Mouse (Mus musculus): ENCODE data around the gene Tmem132b. TPM values are rescaled to one million over a fixed set of nuclear protein-coding genes. Genes with fewer than 3 reads are reported as not detected.

Tmem132b gene
- polyA plus RNA-seq, 1 experiment from 2014 or later, result 4.2 TPM

- 49% methylated on average over 9 of the region's 9 CpGs for WGBS
Measured at GRCm38 (mm10) chr5:125737105-125737504, 205.5 kb downstream of the Tmem132b start.

DNA sequence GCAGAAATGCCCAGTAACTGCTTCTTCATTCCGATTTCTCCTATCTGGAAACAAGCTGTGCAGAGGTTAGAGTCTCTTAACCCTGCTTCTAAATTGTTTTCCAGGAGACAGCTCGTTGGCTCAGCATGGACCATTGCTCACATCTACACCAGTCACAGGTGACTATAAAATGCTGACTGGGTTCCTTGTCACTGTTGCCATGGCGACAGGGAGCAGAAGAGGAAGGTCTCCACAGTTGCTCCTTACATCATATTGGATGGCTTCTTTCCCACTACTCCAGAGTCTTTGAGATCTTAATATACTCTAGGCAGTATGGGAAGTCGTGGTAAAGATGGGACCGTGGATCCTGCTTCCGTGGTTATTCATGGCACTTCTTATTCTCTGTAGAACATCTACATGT is 211.9 kb downstream of the Tmem132b start:
- no peak overlapping the region for H3K27ac ChIP-seq (ENCODE audit: low read depth, low read length)
- 72% methylated on average over 6 of the region's 6 CpGs for WGBS
- no peaks in the 10 kb centered on the region for H3K36me3 ChIP-seq (ENCODE audit: control insufficient read depth, insufficient read depth, low read length)
- H3K4me3 ChIP-seq (ENCODE audit: low read length), result no peak overlapping the region
- no peak overlapping the region for H3K4me2 ChIP-seq (ENCODE audit: low read length)
- H3K9me3 ChIP-seq (ENCODE audit: control insufficient read depth, low read length), result no peaks in the 10 kb centered on the region
- no peak overlapping the region for H3K9ac ChIP-seq (ENCODE audit: low read depth, low read length)
- no peaks in the 10 kb centered on the region for H3K27me3 ChIP-seq (replicated peaks; ENCODE audit: control insufficient read depth, insufficient read depth, low read length)
- ATAC-seq, result no peak
- H3K4me1 ChIP-seq (ENCODE audit: control insufficient read depth, insufficient read depth, low read depth, low read length), result no peaks in the 10 kb centered on the region

More at GRCm38 (mm10) chr5:125737105-125737504, 205.5 kb downstream of the Tmem132b start:
- H3K27ac ChIP-seq (ENCODE audit: low read depth, low read length), result no peak overlapping the region
- H3K4me3 ChIP-seq (ENCODE audit: low read length), result no peak overlapping the region
- ATAC-seq, result no peak
- H3K27me3 ChIP-seq (replicated peaks; ENCODE audit: control insufficient read depth, insufficient read depth, low read length), result no peaks in the 10 kb centered on the region
- H3K36me3 ChIP-seq (ENCODE audit: control insufficient read depth, insufficient read depth, low read length), result no peaks in the 10 kb centered on the region
- H3K4me2 ChIP-seq (ENCODE audit: low read length), result no peak overlapping the region
- peaks cover 3% of the 10 kb centered on the region for H3K9me3 ChIP-seq (ENCODE audit: control insufficient read depth, low read length)
- H3K9ac ChIP-seq (ENCODE audit: low read depth, low read length), result no peak overlapping the region
- no peaks in the 10 kb centered on the region for H3K4me1 ChIP-seq (ENCODE audit: control insufficient read depth, insufficient read depth, low read depth, low read length)

GRCm38 (mm10) chr5:125745727-125746126 is 214.2 kb downstream of the Tmem132b start:
- WGBS, result 59% methylated on average over 7 of the region's 7 CpGs
- Histone ChIP-seq H3K27ac (ENCODE audit: low read depth, low read length) (no peak overlapping the region), H3K27me3 (replicated peaks; ENCODE audit: control insufficient read depth, insufficient read depth, low read length) (no peaks in the 10 kb centered on the region), H3K9me3 (ENCODE audit: control insufficient read depth, low read length) (no peaks in the 10 kb centered on the region), H3K36me3 (ENCODE audit: control insufficient read depth, insufficient read depth, low read length) (no peaks in the 10 kb centered on the region), H3K9ac (ENCODE audit: low read depth, low read length) (no peak overlapping the region), H3K4me2 (ENCODE audit: low read length) (no peak overlapping the region), H3K4me3 (ENCODE audit: low read length) (no peak overlapping the region), H3K4me1 (ENCODE audit: control insufficient read depth, insufficient read depth, low read depth, low read length) (no peaks in the 10 kb centered on the region)
- ATAC-seq, result no peak

DNA sequence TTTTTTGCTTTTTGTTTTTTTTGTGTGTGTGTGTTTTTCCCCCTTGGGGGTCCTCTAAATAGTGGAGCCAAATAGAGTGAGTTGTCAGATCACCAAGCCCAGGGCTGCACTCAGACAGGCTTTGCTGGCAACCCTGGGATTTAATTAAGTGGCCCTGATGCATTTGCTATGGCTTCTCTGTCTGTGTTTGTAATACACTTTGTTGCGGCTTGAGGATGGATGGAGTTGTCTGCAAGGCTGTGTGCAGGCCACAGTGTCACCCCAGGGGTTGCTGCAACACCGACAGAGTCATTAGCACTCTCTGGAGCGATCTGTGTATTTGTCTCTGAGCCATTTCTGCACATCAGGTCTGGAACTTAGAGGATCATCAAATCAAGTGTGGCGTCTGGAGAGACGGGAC is 219.9 kb downstream of the Tmem132b start:
- H3K9me3 ChIP-seq (ENCODE audit: control insufficient read depth, low read length), result no peaks in the 10 kb centered on the region
- H3K27ac ChIP-seq (ENCODE audit: low read depth, low read length), result no peak overlapping the region
- H3K4me3 ChIP-seq (ENCODE audit: low read length), result no peak overlapping the region
- H3K36me3 ChIP-seq (ENCODE audit: control insufficient read depth, insufficient read depth, low read length), result no peaks in the 10 kb centered on the region
- no peaks in the 10 kb centered on the region for H3K4me1 ChIP-seq (ENCODE audit: control insufficient read depth, insufficient read depth, low read depth, low read length)
- no peak for ATAC-seq
- H3K4me2 ChIP-seq (ENCODE audit: low read length), result no peak overlapping the region
- H3K9ac ChIP-seq (ENCODE audit: low read depth, low read length), result no peak overlapping the region
- no peaks in the 10 kb centered on the region for H3K27me3 ChIP-seq (replicated peaks; ENCODE audit: control insufficient read depth, insufficient read depth, low read length)
- WGBS, result 45% methylated on average over 5 of the region's 5 CpGs

DNA sequence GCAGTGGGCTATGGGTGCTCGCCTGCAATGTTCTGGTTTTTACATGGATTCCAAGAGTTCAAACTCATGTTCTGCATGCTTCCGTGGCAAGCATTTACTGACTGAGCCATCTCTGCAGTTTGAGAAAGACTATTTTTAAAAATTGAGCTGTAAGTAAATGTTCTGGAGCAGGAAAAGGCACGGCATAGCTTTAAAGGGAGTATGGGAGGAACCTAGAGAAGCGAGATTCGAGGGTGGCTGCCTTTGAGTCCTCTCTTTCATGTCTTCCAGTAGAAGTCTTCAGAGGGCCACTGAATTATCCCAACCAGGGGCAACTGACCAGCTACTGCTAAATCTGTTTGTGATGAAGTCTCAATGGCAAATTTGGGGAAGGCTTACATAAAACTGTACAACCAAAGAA is 221.0 kb downstream of the Tmem132b start:
- no peak for ATAC-seq
- Histone ChIP-seq H3K9me3 (ENCODE audit: control insufficient read depth, low read length) (no peaks in the 10 kb centered on the region), H3K4me3 (ENCODE audit: low read length) (no peak overlapping the region), H3K27ac (ENCODE audit: low read depth, low read length) (no peak overlapping the region), H3K4me1 (ENCODE audit: control insufficient read depth, insufficient read depth, low read depth, low read length) (no peaks in the 10 kb centered on the region), H3K36me3 (ENCODE audit: control insufficient read depth, insufficient read depth, low read length) (no peaks in the 10 kb centered on the region), H3K4me2 (ENCODE audit: low read length) (no peak overlapping the region), H3K9ac (ENCODE audit: low read depth, low read length) (no peak overlapping the region), H3K27me3 (replicated peaks; ENCODE audit: control insufficient read depth, insufficient read depth, low read length) (no peaks in the 10 kb centered on the region)
- WGBS, result 88% methylated on average over 5 of the region's 5 CpGs

DNA sequence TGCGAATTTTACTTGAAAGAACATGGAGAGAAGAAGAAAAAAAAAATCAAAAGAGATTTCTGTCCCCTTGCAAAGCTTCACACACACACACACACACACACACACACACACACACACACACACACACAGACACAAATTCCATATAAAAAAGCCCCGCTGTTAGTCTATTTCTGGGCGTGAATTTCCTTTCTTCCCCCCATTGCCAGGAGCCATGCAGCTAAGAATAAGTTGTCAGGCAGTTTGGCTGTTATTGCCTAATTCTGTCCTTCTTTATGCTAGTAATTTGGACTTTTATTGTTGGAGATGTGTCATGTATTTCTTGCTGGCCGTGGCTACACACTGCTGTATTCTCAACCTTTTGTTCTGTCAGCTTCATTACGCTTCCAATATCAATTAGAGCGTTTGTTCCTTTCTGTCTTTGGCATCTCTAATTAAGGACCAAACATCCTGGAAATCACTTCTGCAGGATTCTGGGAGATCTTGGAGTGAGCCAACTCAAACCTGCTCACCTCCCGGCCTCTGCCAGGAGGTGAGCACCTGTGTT is 225.5 kb downstream of the Tmem132b start:
- Histone ChIP-seq H3K4me2 (ENCODE audit: low read length) (no peak overlapping the region), H3K27ac (ENCODE audit: low read depth, low read length) (no peak overlapping the region), H3K4me1 (ENCODE audit: control insufficient read depth, insufficient read depth, low read depth, low read length) (no peaks in the 10 kb centered on the region), H3K4me3 (ENCODE audit: low read length) (no peak overlapping the region), H3K36me3 (ENCODE audit: control insufficient read depth, insufficient read depth, low read length) (no peaks in the 10 kb centered on the region), H3K9me3 (ENCODE audit: control insufficient read depth, low read length) (no peaks in the 10 kb centered on the region), H3K9ac (ENCODE audit: low read depth, low read length) (no peak overlapping the region), H3K27me3 (replicated peaks; ENCODE audit: control insufficient read depth, insufficient read depth, low read length) (no peaks in the 10 kb centered on the region)
- 74% methylated on average over 7 of the region's 7 CpGs for WGBS
- ATAC-seq, result no peak

DNA sequence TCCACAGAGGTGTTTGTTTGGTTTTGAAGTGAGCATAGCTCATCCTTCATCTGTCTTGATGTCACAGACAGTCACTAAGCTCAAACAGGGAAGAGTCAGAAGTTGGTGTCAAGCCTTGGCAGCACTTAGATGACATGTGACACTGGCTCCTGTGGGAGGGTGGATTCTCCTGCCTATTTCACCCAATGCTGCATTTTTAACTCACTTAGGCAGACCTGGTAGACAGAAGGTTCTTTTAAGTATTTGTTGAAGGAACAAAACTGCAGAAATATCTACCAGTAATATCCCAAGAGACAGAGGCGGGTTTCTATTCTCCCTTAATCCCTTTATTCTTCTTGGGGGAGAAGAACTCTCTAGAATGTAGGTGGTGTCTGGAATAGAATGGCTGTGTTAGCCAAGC is 226.9 kb downstream of the Tmem132b start:
- ATAC-seq, result no peak
- 86% methylated on average over 1 of the region's 1 CpGs for WGBS
- no peak overlapping the region for H3K4me2 ChIP-seq (ENCODE audit: low read length)
- H3K9me3 ChIP-seq (ENCODE audit: control insufficient read depth, low read length), result no peaks in the 10 kb centered on the region
- no peaks in the 10 kb centered on the region for H3K36me3 ChIP-seq (ENCODE audit: control insufficient read depth, insufficient read depth, low read length)
- H3K9ac ChIP-seq (ENCODE audit: low read depth, low read length), result no peak overlapping the region
- no peak overlapping the region for H3K27ac ChIP-seq (ENCODE audit: low read depth, low read length)
- no peak overlapping the region for H3K4me3 ChIP-seq (ENCODE audit: low read length)
- H3K27me3 ChIP-seq (replicated peaks; ENCODE audit: control insufficient read depth, insufficient read depth, low read length), result no peaks in the 10 kb centered on the region
- no peaks in the 10 kb centered on the region for H3K4me1 ChIP-seq (ENCODE audit: control insufficient read depth, insufficient read depth, low read depth, low read length)

GRCm38 (mm10) chr5:125766941-125767340 is 235.4 kb downstream of the Tmem132b start:
- Histone ChIP-seq H3K9me3 (ENCODE audit: control insufficient read depth, low read length) (no peaks in the 10 kb centered on the region), H3K27ac (ENCODE audit: low read depth, low read length) (no peak overlapping the region), H3K4me2 (ENCODE audit: low read length) (no peak overlapping the region), H3K4me3 (ENCODE audit: low read length) (no peak overlapping the region), H3K36me3 (ENCODE audit: control insufficient read depth, insufficient read depth, low read length) (no peaks in the 10 kb centered on the region), H3K9ac (ENCODE audit: low read depth, low read length) (no peak overlapping the region), H3K4me1 (ENCODE audit: control insufficient read depth, insufficient read depth, low read depth, low read length) (peaks cover 2% of the 10 kb centered on the region; the same call in 1 of the 2 replicates), H3K27me3 (replicated peaks; ENCODE audit: control insufficient read depth, insufficient read depth, low read length) (no peaks in the 10 kb centered on the region)
- WGBS, result 54% methylated on average over 6 of the region's 6 CpGs
- ATAC-seq, result no peak

GRCm38 (mm10) chr5:125767950-125768349 is 236.4 kb downstream of the Tmem132b start:
- Histone ChIP-seq H3K9ac (ENCODE audit: low read depth, low read length) (no peak overlapping the region), H3K36me3 (ENCODE audit: control insufficient read depth, insufficient read depth, low read length) (no peaks in the 10 kb centered on the region), H3K4me3 (ENCODE audit: low read length) (no peak overlapping the region), H3K4me2 (ENCODE audit: low read length) (no peak overlapping the region), H3K4me1 (ENCODE audit: control insufficient read depth, insufficient read depth, low read depth, low read length) (peaks cover 2% of the 10 kb centered on the region; the same call in 1 of the 2 replicates), H3K27me3 (replicated peaks; ENCODE audit: control insufficient read depth, insufficient read depth, low read length) (no peaks in the 10 kb centered on the region), H3K9me3 (ENCODE audit: control insufficient read depth, low read length) (no peaks in the 10 kb centered on the region), H3K27ac (ENCODE audit: low read depth, low read length) (no peak overlapping the region)
- ATAC-seq, result no peak
- 91% methylated on average over 1 of the region's 1 CpGs for WGBS

DNA sequence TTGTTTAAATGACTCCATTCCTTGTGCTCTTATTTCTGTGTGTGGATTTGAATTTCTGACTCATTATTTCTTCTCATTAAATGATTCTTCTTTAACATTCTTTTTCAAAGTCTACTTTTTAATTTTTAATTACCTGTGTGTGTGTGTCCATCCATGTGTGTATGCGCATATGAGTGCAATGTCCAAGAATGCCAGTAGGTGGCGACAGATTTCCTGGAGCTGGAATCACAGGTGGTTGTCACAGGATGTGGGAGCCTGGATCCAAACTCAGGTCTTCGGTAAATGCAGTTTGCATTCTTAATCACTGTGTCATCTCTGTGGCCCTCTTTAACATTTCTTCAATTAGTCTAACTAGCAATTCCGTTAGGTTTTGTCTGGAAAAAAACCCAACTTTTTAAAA is 240.7 kb downstream of the Tmem132b start:
- H3K36me3 ChIP-seq (ENCODE audit: control insufficient read depth, insufficient read depth, low read length), result no peaks in the 10 kb centered on the region
- H3K9me3 ChIP-seq (ENCODE audit: control insufficient read depth, low read length), result no peaks in the 10 kb centered on the region
- H3K4me2 ChIP-seq (ENCODE audit: low read length), result no peak overlapping the region
- no peaks in the 10 kb centered on the region for H3K4me1 ChIP-seq (ENCODE audit: control insufficient read depth, insufficient read depth, low read depth, low read length)
- no peak overlapping the region for H3K27ac ChIP-seq (ENCODE audit: low read depth, low read length)
- WGBS, result 96% methylated on average over 4 of the region's 4 CpGs
- H3K4me3 ChIP-seq (ENCODE audit: low read length), result no peak overlapping the region
- ATAC-seq, result no peak
- H3K9ac ChIP-seq (ENCODE audit: low read depth, low read length), result no peak overlapping the region
- H3K27me3 ChIP-seq (replicated peaks; ENCODE audit: control insufficient read depth, insufficient read depth, low read length), result no peaks in the 10 kb centered on the region

Data from hindbrain, embryonic 16.5 days (tissue).